Mouse (Mus musculus): ENCODE data around the gene Col27a1.

- TF ChIP-seq CTCF (IDR thresholded peaks at IDR 0.05) (no peak), EP300 (IDR thresholded peaks at IDR 0.05) (no peak)
Observed at GRCm38 (mm10) chr4:63370897-63371296, 157.1 kb downstream of the Col27a1 start.
